Mouse (Mus musculus): Measurements from ENCODE around the gene Slc17a2.

- TF ChIP-seq MYC (IDR thresholded peaks at IDR 0.05; ENCODE audit: low read depth, low read length), result no peak
- no peak for TF ChIP-seq POLR2A (IDR thresholded peaks at IDR 0.05; ENCODE audit: control insufficient read depth in 1 of 2, insufficient read depth in 1 of 2, low read depth in 1 of 2, low read length in 2 of 2, poor library complexity in 1 of 2)
- no peak for TF ChIP-seq E2F4 (IDR thresholded peaks at IDR 0.05; ENCODE audit: borderline replicate concordance, low read depth, low read length)
- TF ChIP-seq ETS1 (IDR thresholded peaks at IDR 0.05; ENCODE audit: low read depth, low read length), result no peak
- TF ChIP-seq SIN3A (IDR thresholded peaks at IDR 0.05; ENCODE audit: low read length), result no peak
- no peak for TF ChIP-seq CTCF (IDR thresholded peaks at IDR 0.05 in 2 of 3, conservative IDR thresholded peaks at IDR 0.05 in 1 of 3; ENCODE audit: control insufficient read depth in 1 of 3, insufficient read depth in 1 of 3, low read depth in 2 of 3, low read length in 3 of 3, poor library complexity in 1 of 3, severe bottlenecking in 1 of 3)
- TF ChIP-seq JUND (IDR thresholded peaks at IDR 0.05; ENCODE audit: low read depth, low read length), result no peak
Observed at GRCm38 (mm10) chr13:23864711-23865110, 57.9 kb downstream of the Slc17a2 start.

Data from MEL (cell line).